Mouse (Mus musculus): Measurements from ENCODE around the gene Dact2. TPM values are rescaled to one million over a fixed set of nuclear protein-coding genes. Genes with fewer than 3 reads are reported as not detected.

Gene Dact2
- total and polyA plus RNA-seq, 3 experiments = not detected

DNA sequence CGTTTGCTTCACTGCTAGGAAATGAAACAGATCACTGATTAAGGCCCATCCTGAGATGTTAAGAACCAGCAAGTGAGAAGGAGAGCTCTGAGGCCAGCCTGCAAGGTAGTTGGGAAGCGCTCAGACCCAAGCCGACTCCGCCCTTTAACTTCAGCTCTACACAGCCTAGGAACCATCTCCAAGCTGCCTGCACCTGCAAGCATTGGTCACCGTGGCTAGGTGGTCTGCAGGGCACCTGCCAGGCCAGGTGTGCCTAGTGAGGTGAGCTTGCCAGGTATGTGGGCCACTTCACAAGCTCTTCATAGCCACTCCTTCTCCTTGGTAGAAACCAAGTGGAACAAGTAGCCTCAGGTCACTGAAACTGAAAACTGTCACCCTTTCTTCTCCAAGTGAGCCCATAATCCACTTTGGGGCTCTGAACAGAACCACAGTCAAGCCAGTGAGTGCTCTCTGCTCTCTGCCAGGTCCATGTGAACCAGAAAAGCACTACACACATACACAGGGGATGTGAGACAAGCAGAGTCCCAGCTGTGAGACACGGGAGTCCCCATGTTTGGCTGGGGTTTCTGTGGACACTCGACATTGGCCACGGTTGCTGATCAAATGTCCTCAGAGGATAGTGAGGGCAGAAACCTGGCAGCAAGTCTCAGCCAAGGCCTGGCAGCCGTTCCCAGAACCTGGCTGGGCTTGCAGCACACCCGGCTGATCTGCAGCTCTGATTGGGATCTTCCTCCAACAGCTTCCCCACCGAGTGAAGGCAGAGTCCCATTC is 40.3 kb upstream of the Dact2 start:
- H3K27ac ChIP-seq (ENCODE audit: insufficient read depth, low read depth) = no peak overlapping the region
- no peaks in the 10 kb centered on the region for H3K36me3 ChIP-seq (replicated peaks in 1 of 2; ENCODE audit: control insufficient read depth in 1 of 2, insufficient read depth in 1 of 2, low read length in 1 of 2)
- no peak overlapping the region for H3K4me3 ChIP-seq (replicated peaks in 1 of 3; ENCODE audit: low read depth in 2 of 3, low read length in 2 of 3, poor library complexity in 1 of 3)
- DNase-seq (ENCODE audit: extremely low read depth) = no peak
- TF ChIP-seq NRF1 (IDR thresholded peaks at IDR 0.05; ENCODE audit: low read depth, low read length) (no peak), ZMIZ1 (IDR thresholded peaks at IDR 0.05; ENCODE audit: low read depth, low read length) (no peak), CTCF (conservative IDR thresholded peaks at IDR 0.05 in 1 of 2, IDR thresholded peaks at IDR 0.05 in 1 of 2; ENCODE audit: low read depth in 2 of 2, low read length in 2 of 2) (no peak), E2F4 (IDR thresholded peaks at IDR 0.05; ENCODE audit: insufficient replicate concordance, low read depth, low read length) (no peak), ETS1 (conservative IDR thresholded peaks at IDR 0.05; ENCODE audit: low read depth, low read length) (no peak), ELF1 (IDR thresholded peaks at IDR 0.05; ENCODE audit: low read depth, low read length) (no peak), IRF4 (IDR thresholded peaks at IDR 0.05; ENCODE audit: low read depth, low read length) (no peak), MAX (IDR thresholded peaks at IDR 0.05; ENCODE audit: low read length) (no peak), TBP (conservative IDR thresholded peaks at IDR 0.05; ENCODE audit: low read depth, low read length) (no peak), JUN (IDR thresholded peaks at IDR 0.05; ENCODE audit: insufficient read depth, low read depth, low read length) (no peak), RAD21 (IDR thresholded peaks at IDR 0.05; ENCODE audit: low read depth, low read length) (no peak), GABPA (IDR thresholded peaks at IDR 0.05; ENCODE audit: insufficient replicate concordance, low read depth, low read length) (no peak), CHD1 (IDR thresholded peaks at IDR 0.05; ENCODE audit: low read depth, low read length) (no peak), KAT2A (IDR thresholded peaks at IDR 0.05; ENCODE audit: insufficient replicate concordance, low read length) (no peak), SMC3 (IDR thresholded peaks at IDR 0.05; ENCODE audit: low read depth, low read length) (no peak)
- in situ Hi-C loops (cut with MboI; ENCODE audit: low pct_ligation_motif_present, low pct_unique_long_range_greater_than_20kb, low sequenced_read_pairs) = no loop called here
- no peaks in the 10 kb centered on the region for H3K4me1 ChIP-seq (ENCODE audit: control insufficient read depth in 1 of 2, insufficient read depth in 2 of 2)
- no peak overlapping the region for H3K4me2 ChIP-seq (ENCODE audit: insufficient read depth, low read depth, poor library complexity, severe bottlenecking)
- no peaks in the 10 kb centered on the region for H3K9me3 ChIP-seq (replicated peaks; ENCODE audit: low read length)
- dilution Hi-C loops (cut with MboI; ENCODE audit: extremely low pct_ligation_motif_present, extremely low pct_unique_long_range_greater_than_20kb, low sequenced_read_pairs) = no loop called here
- H3K27me3 ChIP-seq (replicated peaks) = peaks cover 79% of the 10 kb centered on the region
- no peaks in the 10 kb centered on the region for H3K79me2 ChIP-seq (replicated peaks; ENCODE audit: control insufficient read depth, extremely low read depth, insufficient read depth, poor library complexity, severe bottlenecking)
- H3K9ac ChIP-seq (ENCODE audit: insufficient read depth, low read depth) = no peak overlapping the region

DNA sequence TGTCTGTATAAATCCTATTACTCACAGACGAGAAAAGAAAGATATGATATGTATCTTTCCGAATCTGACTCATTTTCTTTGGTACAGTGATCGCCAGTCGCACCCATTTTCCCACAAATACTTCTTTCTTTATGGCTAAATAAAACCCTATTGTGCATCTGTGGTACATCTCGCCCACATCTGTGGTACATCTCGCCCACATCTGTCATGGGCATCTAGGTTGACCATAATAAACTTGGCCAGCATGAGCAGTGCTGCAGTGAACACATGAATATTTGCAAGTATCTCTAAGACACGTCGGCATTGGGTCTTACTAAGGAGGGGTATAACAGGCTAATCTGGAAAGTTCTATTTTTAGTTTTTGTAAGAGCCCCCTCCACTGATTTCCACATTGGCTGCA is 38.5 kb upstream of the Dact2 start:
- TF ChIP-seq USF1 (IDR thresholded peaks at IDR 0.05; ENCODE audit: low read depth, low read length) = no peak
- no peak for TF ChIP-seq ELF1 (IDR thresholded peaks at IDR 0.05; ENCODE audit: low read depth, low read length)
- no peak for TF ChIP-seq MAZ (IDR thresholded peaks at IDR 0.05; ENCODE audit: low read depth, low read length)
- no peak for TF ChIP-seq ZC3H11A (IDR thresholded peaks at IDR 0.05; ENCODE audit: low read depth, low read length)
- TF ChIP-seq HCFC1 (IDR thresholded peaks at IDR 0.05; ENCODE audit: low read depth, low read length) = no peak
- TF ChIP-seq ZKSCAN1 (IDR thresholded peaks at IDR 0.05; ENCODE audit: borderline replicate concordance, low read depth, low read length) = no peak
- TF ChIP-seq JUN (IDR thresholded peaks at IDR 0.05; ENCODE audit: insufficient read depth, low read depth, low read length) = no peak
- TF ChIP-seq MEF2A (IDR thresholded peaks at IDR 0.05; ENCODE audit: borderline replicate concordance, low read depth, low read length) = no peak
- Histone ChIP-seq H3K36me3 (replicated peaks in 1 of 2; ENCODE audit: control insufficient read depth in 1 of 2, insufficient read depth in 1 of 2, low read length in 1 of 2) (no peaks in the 10 kb centered on the region), H3K4me3 (replicated peaks in 1 of 3; ENCODE audit: low read depth in 2 of 3, low read length in 2 of 3, poor library complexity in 1 of 3) (no peak overlapping the region), H3K79me2 (replicated peaks; ENCODE audit: control insufficient read depth, extremely low read depth, insufficient read depth, poor library complexity, severe bottlenecking) (no peaks in the 10 kb centered on the region), H3K27ac (ENCODE audit: insufficient read depth, low read depth) (no peak overlapping the region), H3K4me1 (ENCODE audit: control insufficient read depth in 1 of 2, insufficient read depth in 2 of 2) (no peaks in the 10 kb centered on the region), H3K9me3 (replicated peaks; ENCODE audit: low read length) (no peaks in the 10 kb centered on the region), H3K4me2 (ENCODE audit: insufficient read depth, low read depth, poor library complexity, severe bottlenecking) (no peak overlapping the region), H3K9ac (ENCODE audit: insufficient read depth, low read depth) (no peak overlapping the region), H3K27me3 (replicated peaks) (peaks cover 83% of the 10 kb centered on the region)
- dilution Hi-C loops (cut with MboI; ENCODE audit: extremely low pct_ligation_motif_present, extremely low pct_unique_long_range_greater_than_20kb, low sequenced_read_pairs) = no loop called here
- in situ Hi-C loops (cut with MboI; ENCODE audit: low pct_ligation_motif_present, low pct_unique_long_range_greater_than_20kb, low sequenced_read_pairs) = no loop called here
- no peak for DNase-seq (ENCODE audit: extremely low read depth)

All from CH12.LX (cell line).